Mouse (Mus musculus): Measurements from ENCODE around the gene Cadm4. TPM values are rescaled to one million over a fixed set of nuclear protein-coding genes. Genes with fewer than 3 reads are reported as not detected.
A peak's percentile ranks its signal among the peaks of the same experiment; 100 is the strongest.

Gene Cadm4
- total RNA-seq (2017) = 0.35 TPM in 1 of 2 replicates, not detected in the other

- ATAC-seq (replicated peaks in 1 of 2; ENCODE audit: insufficient read depth in 1 of 2, low FRiP score in 2 of 2, low TSS enrichment in 1 of 2, low read depth in 1 of 2, poor library complexity in 2 of 2, severe bottlenecking in 2 of 2) = peak; percentile 67 to 75
Observed at GRCm38 (mm10) chr7:24481474-24482207, at the start of gene Cadm4. Gene Cadm4 (plus strand): TSS chr7:24482023.

- ATAC-seq (replicated peaks in 1 of 2; ENCODE audit: insufficient read depth in 1 of 2, low FRiP score in 2 of 2, low TSS enrichment in 1 of 2, low read depth in 1 of 2, poor library complexity in 2 of 2, severe bottlenecking in 2 of 2) = no peak
Observed at GRCm38 (mm10) chr7:24435305-24435704, 46.5 kb upstream of the Cadm4 start.

GRCm38 (mm10) chr7:24437981-24438380 is 43.8 kb upstream of the Cadm4 start:
- no peak for ATAC-seq (replicated peaks in 1 of 2; ENCODE audit: insufficient read depth in 1 of 2, low FRiP score in 2 of 2, low TSS enrichment in 1 of 2, low read depth in 1 of 2, poor library complexity in 2 of 2, severe bottlenecking in 2 of 2)

- no peak for ATAC-seq (replicated peaks in 1 of 2; ENCODE audit: insufficient read depth in 1 of 2, low FRiP score in 2 of 2, low TSS enrichment in 1 of 2, low read depth in 1 of 2, poor library complexity in 2 of 2, severe bottlenecking in 2 of 2)
Observed at GRCm38 (mm10) chr7:24439191-24439590, 42.6 kb upstream of the Cadm4 start.

- ATAC-seq (replicated peaks in 1 of 2; ENCODE audit: insufficient read depth in 1 of 2, low FRiP score in 2 of 2, low TSS enrichment in 1 of 2, low read depth in 1 of 2, poor library complexity in 2 of 2, severe bottlenecking in 2 of 2) = no peak
Observed at GRCm38 (mm10) chr7:24439891-24440290, 41.9 kb upstream of the Cadm4 start.

- peak; percentile 93 to 94 for ATAC-seq (replicated peaks in 1 of 2; ENCODE audit: insufficient read depth in 1 of 2, low FRiP score in 2 of 2, low TSS enrichment in 1 of 2, low read depth in 1 of 2, poor library complexity in 2 of 2, severe bottlenecking in 2 of 2)
Observed at GRCm38 (mm10) chr7:24441785-24442184, 40.0 kb upstream of the Cadm4 start.

GRCm38 (mm10) chr7:24442313-24442712 is 39.5 kb upstream of the Cadm4 start:
- peak in 1 of 2 experiments; percentile 63; a peak in 2 of 4 replicates for ATAC-seq (replicated peaks in 1 of 2; ENCODE audit: insufficient read depth in 1 of 2, low FRiP score in 2 of 2, low TSS enrichment in 1 of 2, low read depth in 1 of 2, poor library complexity in 2 of 2, severe bottlenecking in 2 of 2)

GRCm38 (mm10) chr7:24445266-24445926 is 36.4 kb upstream of the Cadm4 start:
- ATAC-seq (replicated peaks in 1 of 2; ENCODE audit: insufficient read depth in 1 of 2, low FRiP score in 2 of 2, low TSS enrichment in 1 of 2, low read depth in 1 of 2, poor library complexity in 2 of 2, severe bottlenecking in 2 of 2) = peak; percentile 31 to 48; a peak in 3 of 4 replicates

- no peak for ATAC-seq (replicated peaks in 1 of 2; ENCODE audit: insufficient read depth in 1 of 2, low FRiP score in 2 of 2, low TSS enrichment in 1 of 2, low read depth in 1 of 2, poor library complexity in 2 of 2, severe bottlenecking in 2 of 2)
Observed at GRCm38 (mm10) chr7:24446697-24447340, 35.0 kb upstream of the Cadm4 start.

GRCm38 (mm10) chr7:24448782-24449517 is 32.9 kb upstream of the Cadm4 start:
- ATAC-seq (replicated peaks in 1 of 2; ENCODE audit: insufficient read depth in 1 of 2, low FRiP score in 2 of 2, low TSS enrichment in 1 of 2, low read depth in 1 of 2, poor library complexity in 2 of 2, severe bottlenecking in 2 of 2) = peak in 1 of 2 experiments; percentile 17; a peak in 1 of 4 replicates

- ATAC-seq (replicated peaks in 1 of 2; ENCODE audit: insufficient read depth in 1 of 2, low FRiP score in 2 of 2, low TSS enrichment in 1 of 2, low read depth in 1 of 2, poor library complexity in 2 of 2, severe bottlenecking in 2 of 2) = peak; percentile 56 to 64
Observed at GRCm38 (mm10) chr7:24450585-24451017, 31.2 kb upstream of the Cadm4 start.

GRCm38 (mm10) chr7:24451855-24452311 is 29.9 kb upstream of the Cadm4 start, which contains the start of gene Irgc1:
Gene Irgc1 (minus strand): TSS chr7:24452297.
- 0 out of 4 replicates have a peak, but pooled peaks of 1 of the 2 experiments have one; percentile 8 for ATAC-seq (replicated peaks in 1 of 2; ENCODE audit: insufficient read depth in 1 of 2, low FRiP score in 2 of 2, low TSS enrichment in 1 of 2, low read depth in 1 of 2, poor library complexity in 2 of 2, severe bottlenecking in 2 of 2)

- ATAC-seq (replicated peaks in 1 of 2; ENCODE audit: insufficient read depth in 1 of 2, low FRiP score in 2 of 2, low TSS enrichment in 1 of 2, low read depth in 1 of 2, poor library complexity in 2 of 2, severe bottlenecking in 2 of 2) = no peak
Observed at GRCm38 (mm10) chr7:24454199-24454598, 27.6 kb upstream of the Cadm4 start.

GRCm38 (mm10) chr7:24455726-24456125 is 26.1 kb upstream of the Cadm4 start:
- ATAC-seq (replicated peaks in 1 of 2; ENCODE audit: insufficient read depth in 1 of 2, low FRiP score in 2 of 2, low TSS enrichment in 1 of 2, low read depth in 1 of 2, poor library complexity in 2 of 2, severe bottlenecking in 2 of 2) = no peak

GRCm38 (mm10) chr7:24457726-24458370 is 24.0 kb upstream of the Cadm4 start:
- peak; percentile 85 to 86 for ATAC-seq (replicated peaks in 1 of 2; ENCODE audit: insufficient read depth in 1 of 2, low FRiP score in 2 of 2, low TSS enrichment in 1 of 2, low read depth in 1 of 2, poor library complexity in 2 of 2, severe bottlenecking in 2 of 2)

- no peak for ATAC-seq (replicated peaks in 1 of 2; ENCODE audit: insufficient read depth in 1 of 2, low FRiP score in 2 of 2, low TSS enrichment in 1 of 2, low read depth in 1 of 2, poor library complexity in 2 of 2, severe bottlenecking in 2 of 2)
Observed at GRCm38 (mm10) chr7:24459440-24459839, 22.4 kb upstream of the Cadm4 start.

GRCm38 (mm10) chr7:24459843-24460242 is 22.0 kb upstream of the Cadm4 start:
- no peak; a peak in 1 of 4 replicates for ATAC-seq (replicated peaks in 1 of 2; ENCODE audit: insufficient read depth in 1 of 2, low FRiP score in 2 of 2, low TSS enrichment in 1 of 2, low read depth in 1 of 2, poor library complexity in 2 of 2, severe bottlenecking in 2 of 2)
